Mouse (Mus musculus) cortical plate, adult 2 months (tissue): ENCODE measurements at regions not wholly inside any gene's neighbourhood (a gene's known extent, or its start where the extent isn't known, plus 50 kb on each side); places are given as distances from the start of the nearest gene placed in this dataset.

Source experiments
- CTCF ChIP-seq: fragments of 200-500 bp; IDR thresholded peaks from 2 replicates; pipeline ENCODE4 v1.5.1; 2011; ENCODE audit warnings: mild to moderate bottlenecking, control low read depth, low read length; ENCODE audit not compliant: insufficient read depth; ENCODE audit errors: extremely low read depth
- POLR2A ChIP-seq: fragments of 200-500 bp; IDR thresholded peaks from 2 replicates; pipeline ENCODE4 v1.6.1; 2011; ENCODE audit warnings: mild to moderate bottlenecking, low read length, control low read depth; ENCODE audit not compliant: insufficient read depth; ENCODE audit errors: extremely low read depth

GRCm38 (mm10) chr12:73837921-73838320 is 63.3 kb upstream of the Hif1a start:
- TF ChIP-seq CTCF (no peak), POLR2A (no peak)
